ENCODE assay signal across 8 mouse cellular contexts in the genomic region with DNA sequence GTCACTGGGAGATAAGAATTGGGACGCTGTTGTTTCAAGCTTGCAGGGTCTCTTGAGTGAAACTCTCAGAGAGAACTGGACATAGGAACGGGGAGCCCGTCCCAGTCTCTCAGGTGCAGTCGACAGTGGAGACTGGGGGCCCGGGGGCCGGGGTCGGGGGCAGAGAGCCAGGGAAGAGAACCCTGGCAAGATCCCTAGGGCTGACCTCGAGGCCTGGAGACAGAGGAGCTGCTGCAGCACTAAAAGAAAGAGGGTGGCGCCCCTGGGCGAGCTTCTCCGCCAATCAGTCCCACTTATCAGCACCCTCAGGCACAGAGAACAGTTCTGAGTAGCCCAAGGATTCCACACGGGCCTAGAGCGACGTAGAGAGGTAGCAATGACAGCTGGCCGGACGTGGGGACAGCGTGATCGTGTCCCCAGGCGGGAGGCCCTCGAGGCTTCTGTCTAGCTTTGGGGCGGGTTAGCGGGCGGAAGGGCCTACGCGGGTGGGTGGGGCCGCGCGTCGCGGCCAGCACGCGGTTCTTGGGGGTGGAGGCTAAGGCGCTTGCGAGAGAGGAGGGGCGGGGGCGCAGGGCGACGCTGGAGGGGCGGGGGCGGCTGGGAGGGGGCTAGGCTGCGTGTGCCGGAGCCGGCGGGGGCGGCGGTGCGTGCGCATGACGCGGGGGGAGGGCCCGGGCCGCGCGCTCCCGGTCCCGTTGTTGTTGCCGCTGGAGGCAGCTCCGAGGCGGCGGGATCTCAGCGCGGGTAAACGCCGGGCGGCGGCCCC. TPM values are rescaled to one million over a fixed set of nuclear protein-coding genes. Genes with fewer than 3 reads are reported as not detected.
DNase-seq lines count a peak whose midpoint lies in the region; ATAC-seq and TF ChIP-seq lines count a peak whose summit lies in the region.

No protein-coding gene starts in this region.

- 4% methylated on average over 34 of the region's 66 CpGs for WGBS in embryonic facial prominence, embryonic 15.5 days
- WGBS in heart, embryonic 10.5 days: 2% methylated on average over 46 of the region's 66 CpGs
- 3% methylated on average over 58 of the region's 66 CpGs for WGBS in kidney, embryonic 15.5 days
- 1% methylated on average over 65 of the region's 66 CpGs for WGBS in liver, embryonic 12.5 days (ENCODE audit: insufficient replicate concordance)
- 1% methylated on average over 58 of the region's 66 CpGs for WGBS in stomach, embryonic 14.5 days

- peak; percentile 87 for ATAC-seq in embryonic facial prominence, embryonic 15.5 days (ENCODE audit: insufficient number of reproducible peaks, low FRiP score, low TSS enrichment, low read depth)
- ATAC-seq in kidney, embryonic 15.5 days (replicated peaks; ENCODE audit: low FRiP score): peak; percentile 79
- ATAC-seq in liver, embryonic 12.5 days: peak; percentile 78
- peak; percentile 81 for ATAC-seq in stomach, embryonic 14.5 days (ENCODE audit: insufficient number of reproducible peaks, insufficient read depth, low FRiP score, low read depth)

- TF ChIP-seq POLR2A in bone marrow macrophage, adult 2 months (IDR thresholded peaks at IDR 0.05; ENCODE audit: borderline replicate concordance, low read depth, low read length): peak; percentile 50

- H3K4me1 ChIP-seq in bone marrow macrophage, adult 2 months (ENCODE audit: control insufficient read depth, insufficient read depth, low read length): peaks cover 31% of the 10 kb centered on the region
- H3K4me1 ChIP-seq in embryonic facial prominence, embryonic 15.5 days: peaks cover 64% of the 10 kb centered on the region
- H3K4me1 ChIP-seq in heart, embryonic 10.5 days: peaks cover 59% of the 10 kb centered on the region
- peaks cover 63% of the 10 kb centered on the region for H3K4me1 ChIP-seq in kidney, embryonic 15.5 days
- peaks cover 72% of the 10 kb centered on the region for H3K4me1 ChIP-seq in liver, embryonic 12.5 days
- H3K4me1 ChIP-seq in stomach, embryonic 14.5 days (ENCODE audit: control insufficient read depth, insufficient read depth, low read length): peaks cover 48% of the 10 kb centered on the region

- H3K9ac ChIP-seq in embryonic facial prominence, embryonic 15.5 days: peak overlapping the region; percentile 95
- H3K9ac ChIP-seq in kidney, embryonic 15.5 days: peak overlapping the region; percentile 90
- peak overlapping the region; percentile 95 for H3K9ac ChIP-seq in liver, embryonic 12.5 days
- H3K9ac ChIP-seq in stomach, embryonic 14.5 days (replicated peaks; ENCODE audit: low read depth, low read length): peak overlapping the region; percentile 96

- H3K4me2 ChIP-seq in embryonic facial prominence, embryonic 15.5 days (replicated peaks): peak overlapping the region; percentile 90
- peak overlapping the region; percentile 94 for H3K4me2 ChIP-seq in kidney, embryonic 15.5 days
- peak overlapping the region; percentile 99 for H3K4me2 ChIP-seq in liver, embryonic 12.5 days
- H3K4me2 ChIP-seq in stomach, embryonic 14.5 days (replicated peaks; ENCODE audit: low read depth, low read length): peak overlapping the region; percentile 88

- peaks cover 40% of the 10 kb centered on the region for H3K79me3 ChIP-seq in C2C12 (ENCODE audit: low read depth)

- no peak for TF ChIP-seq CTCF in C2C12 (IDR thresholded peaks at IDR 0.05; ENCODE audit: control insufficient read depth, insufficient read depth, insufficient read length)
- TF ChIP-seq CTCF in bone marrow macrophage, adult 2 months (IDR thresholded peaks at IDR 0.05; ENCODE audit: low read depth, low read length): no peak

- H3K4me3 ChIP-seq in C2C12 (ENCODE audit: insufficient read depth, poor library complexity, severe bottlenecking): peak overlapping the region; percentile 75
- H3K4me3 ChIP-seq in bone marrow macrophage, adult 2 months (ENCODE audit: insufficient read depth, low read length): peak overlapping the region; percentile 98
- peak overlapping the region; percentile 84 for H3K4me3 ChIP-seq in embryonic facial prominence, embryonic 15.5 days (replicated peaks)
- peak overlapping the region; percentile 88 for H3K4me3 ChIP-seq in heart, embryonic 10.5 days
- H3K4me3 ChIP-seq in kidney, embryonic 15.5 days (replicated peaks): peak overlapping the region; percentile 87
- H3K4me3 ChIP-seq in liver, embryonic 12.5 days: peak overlapping the region; percentile 85
- peak overlapping the region; percentile 87 for H3K4me3 ChIP-seq in stomach, embryonic 14.5 days (ENCODE audit: low read depth, low read length)

- H3K9me3 ChIP-seq in embryonic facial prominence, embryonic 15.5 days (replicated peaks): no peaks in the 10 kb centered on the region
- no peaks in the 10 kb centered on the region for H3K9me3 ChIP-seq in heart, embryonic 10.5 days
- no peaks in the 10 kb centered on the region for H3K9me3 ChIP-seq in kidney, embryonic 15.5 days (replicated peaks)
- no peaks in the 10 kb centered on the region for H3K9me3 ChIP-seq in liver, embryonic 12.5 days (replicated peaks)
- no peaks in the 10 kb centered on the region for H3K9me3 ChIP-seq in stomach, embryonic 14.5 days (ENCODE audit: control insufficient read depth, low read depth, low read length)

- DNase-seq in heart, embryonic 10.5 days (ENCODE audit: low spot score): peak; percentile 95
- DNase-seq in natural killer cell, adult 2 months (ENCODE audit: low spot score in 2 of 2): peak; percentile 68 to 72

- H3K36me3 ChIP-seq in C2C12 (ENCODE audit: control insufficient read depth, insufficient read depth): peaks cover 7% of the 10 kb centered on the region
- H3K36me3 ChIP-seq in embryonic facial prominence, embryonic 15.5 days: no peaks in the 10 kb centered on the region
- peaks cover 3% of the 10 kb centered on the region; the same call in 1 of the 2 replicates for H3K36me3 ChIP-seq in heart, embryonic 10.5 days
- no peaks in the 10 kb centered on the region for H3K36me3 ChIP-seq in kidney, embryonic 15.5 days
- H3K36me3 ChIP-seq in liver, embryonic 12.5 days: peaks cover 16% of the 10 kb centered on the region
- no peaks in the 10 kb centered on the region for H3K36me3 ChIP-seq in stomach, embryonic 14.5 days (ENCODE audit: control insufficient read depth, insufficient read depth, low read length)

- H3ac ChIP-seq in C2C12 (ENCODE audit: control insufficient read depth, insufficient read length, low read depth): peak overlapping the region; percentile 75

- H3K27me3 ChIP-seq in C2C12 (ENCODE audit: control insufficient read depth, insufficient read depth, insufficient read length): no peaks in the 10 kb centered on the region
- no peaks in the 10 kb centered on the region for H3K27me3 ChIP-seq in embryonic facial prominence, embryonic 15.5 days
- no peaks in the 10 kb centered on the region for H3K27me3 ChIP-seq in heart, embryonic 10.5 days (ENCODE audit: insufficient read depth, poor library complexity, severe bottlenecking)
- H3K27me3 ChIP-seq in kidney, embryonic 15.5 days: peaks cover 3% of the 10 kb centered on the region; the same call in 1 of the 2 replicates
- no peaks in the 10 kb centered on the region for H3K27me3 ChIP-seq in liver, embryonic 12.5 days (replicated peaks)
- H3K27me3 ChIP-seq in stomach, embryonic 14.5 days (ENCODE audit: control insufficient read depth, insufficient read depth, low read length): no peaks in the 10 kb centered on the region

- peaks cover 44% of the 10 kb centered on the region for H3K79me2 ChIP-seq in C2C12 (ENCODE audit: control insufficient read depth, insufficient read depth)

- H3K27ac ChIP-seq in bone marrow macrophage, adult 2 months (ENCODE audit: insufficient read depth, low read depth, low read length): peak overlapping the region; percentile 77
- H3K27ac ChIP-seq in embryonic facial prominence, embryonic 15.5 days (replicated peaks): peak overlapping the region; percentile 88
- peak overlapping the region; percentile 97 for H3K27ac ChIP-seq in heart, embryonic 10.5 days
- peak overlapping the region; percentile 89 for H3K27ac ChIP-seq in kidney, embryonic 15.5 days
- peak overlapping the region; percentile 98 for H3K27ac ChIP-seq in liver, embryonic 12.5 days
- peak overlapping the region; percentile 89 for H3K27ac ChIP-seq in stomach, embryonic 14.5 days (ENCODE audit: low read length)

RNA-seq across cellular contexts. Expression of a gene that starts 0.5 kb away (rescaled TPM):
- 119 TPM for polyA plus RNA-seq in C2C12 (2012; fragmentation: generic; extraction: Trizol)
- polyA plus RNA-seq in bone marrow macrophage, adult 2 months (2012; ENCODE audit: insufficient read depth, insufficient read length, missing spikeins): 75.2 and 77.7 TPM in 2 replicates
- 45.0 and 49.9 TPM in 2 replicates for polyA plus RNA-seq in embryonic facial prominence, embryonic 15.5 days (2015; fragmentation: Nextera tagmentation; extraction: Ambion mirVana)
- polyA plus RNA-seq in heart, embryonic 10.5 days (2016; fragmentation: Nextera tagmentation; extraction: Ambion mirVana): 20.1 and 30.1 TPM in 2 replicates
- 18.8 and 21.0 TPM in 2 replicates for polyA plus RNA-seq in kidney, embryonic 15.5 days (2015; fragmentation: Nextera tagmentation; extraction: Ambion mirVana)
- 25.5 and 26.5 TPM in 2 replicates for polyA plus RNA-seq in liver, embryonic 12.5 days (2016; fragmentation: Nextera tagmentation; extraction: Ambion mirVana)
- polyA plus RNA-seq in stomach, embryonic 14.5 days (2014; fragmentation: Nextera tagmentation; extraction: Ambion mirVana): 25.3 and 25.6 TPM in 2 replicates

RNA-seq across cellular contexts. Expression of a gene that starts 3.8 kb away (rescaled TPM):
- polyA plus RNA-seq in C2C12 (2012; fragmentation: generic; extraction: Trizol): 9.8 TPM
- 7.9 and 12.7 TPM in 2 replicates for polyA plus RNA-seq in bone marrow macrophage, adult 2 months (2012; ENCODE audit: insufficient read depth, insufficient read length, missing spikeins)
- 20.5 and 21.4 TPM in 2 replicates for polyA plus RNA-seq in embryonic facial prominence, embryonic 15.5 days (2015; fragmentation: Nextera tagmentation; extraction: Ambion mirVana)
- polyA plus RNA-seq in heart, embryonic 10.5 days (2016; fragmentation: Nextera tagmentation; extraction: Ambion mirVana): 21.3 and 22.3 TPM in 2 replicates
- polyA plus RNA-seq in kidney, embryonic 15.5 days (2015; fragmentation: Nextera tagmentation; extraction: Ambion mirVana): 25.2 and 26.5 TPM in 2 replicates
- 6.7 and 7.2 TPM in 2 replicates for polyA plus RNA-seq in liver, embryonic 12.5 days (2016; fragmentation: Nextera tagmentation; extraction: Ambion mirVana)
- 25.5 and 27.6 TPM in 2 replicates for polyA plus RNA-seq in stomach, embryonic 14.5 days (2014; fragmentation: Nextera tagmentation; extraction: Ambion mirVana)

RNA-seq across cellular contexts. Expression of a gene that starts 6.4 kb away (rescaled TPM):
- 90.3 TPM for polyA plus RNA-seq in C2C12 (2012; fragmentation: generic; extraction: Trizol)
- 46.3 and 49.0 TPM in 2 replicates for polyA plus RNA-seq in bone marrow macrophage, adult 2 months (2012; ENCODE audit: insufficient read depth, insufficient read length, missing spikeins)
- 123 and 135 TPM in 2 replicates for polyA plus RNA-seq in embryonic facial prominence, embryonic 15.5 days (2015; fragmentation: Nextera tagmentation; extraction: Ambion mirVana)
- polyA plus RNA-seq in heart, embryonic 10.5 days (2016; fragmentation: Nextera tagmentation; extraction: Ambion mirVana): 156 and 197 TPM in 2 replicates
- 116 and 125 TPM in 2 replicates for polyA plus RNA-seq in kidney, embryonic 15.5 days (2015; fragmentation: Nextera tagmentation; extraction: Ambion mirVana)
- polyA plus RNA-seq in liver, embryonic 12.5 days (2016; fragmentation: Nextera tagmentation; extraction: Ambion mirVana): 72.4 and 78.0 TPM in 2 replicates
- polyA plus RNA-seq in stomach, embryonic 14.5 days (2014; fragmentation: Nextera tagmentation; extraction: Ambion mirVana): 98.5 and 102 TPM in 2 replicates

RNA-seq across cellular contexts. Expression of a gene that starts 27.8 kb away (rescaled TPM):
- polyA plus RNA-seq in C2C12 (2012; fragmentation: generic; extraction: Trizol): 76.4 TPM
- polyA plus RNA-seq in bone marrow macrophage, adult 2 months (2012; ENCODE audit: insufficient read depth, insufficient read length, missing spikeins): 41.8 and 45.1 TPM in 2 replicates
- 37.6 and 38.9 TPM in 2 replicates for polyA plus RNA-seq in embryonic facial prominence, embryonic 15.5 days (2015; fragmentation: Nextera tagmentation; extraction: Ambion mirVana)
- 33.2 and 36.0 TPM in 2 replicates for polyA plus RNA-seq in heart, embryonic 10.5 days (2016; fragmentation: Nextera tagmentation; extraction: Ambion mirVana)
- polyA plus RNA-seq in kidney, embryonic 15.5 days (2015; fragmentation: Nextera tagmentation; extraction: Ambion mirVana): 42.3 and 42.7 TPM in 2 replicates
- 16.2 and 16.6 TPM in 2 replicates for polyA plus RNA-seq in liver, embryonic 12.5 days (2016; fragmentation: Nextera tagmentation; extraction: Ambion mirVana)
- 30.6 and 32.2 TPM in 2 replicates for polyA plus RNA-seq in stomach, embryonic 14.5 days (2014; fragmentation: Nextera tagmentation; extraction: Ambion mirVana)

RNA-seq across cellular contexts. Expression of a gene that starts 28.1 kb away (rescaled TPM):
- 33.4 TPM for polyA plus RNA-seq in C2C12 (2012; fragmentation: generic; extraction: Trizol)
- polyA plus RNA-seq in bone marrow macrophage, adult 2 months (2012; ENCODE audit: insufficient read depth, insufficient read length, missing spikeins): 55.5 and 59.9 TPM in 2 replicates
- 52.9 and 54.1 TPM in 2 replicates for polyA plus RNA-seq in embryonic facial prominence, embryonic 15.5 days (2015; fragmentation: Nextera tagmentation; extraction: Ambion mirVana)
- polyA plus RNA-seq in heart, embryonic 10.5 days (2016; fragmentation: Nextera tagmentation; extraction: Ambion mirVana): 33.9 and 37.4 TPM in 2 replicates
- 50.1 and 52.2 TPM in 2 replicates for polyA plus RNA-seq in kidney, embryonic 15.5 days (2015; fragmentation: Nextera tagmentation; extraction: Ambion mirVana)
- polyA plus RNA-seq in liver, embryonic 12.5 days (2016; fragmentation: Nextera tagmentation; extraction: Ambion mirVana): 13.0 and 14.1 TPM in 2 replicates
- polyA plus RNA-seq in stomach, embryonic 14.5 days (2014; fragmentation: Nextera tagmentation; extraction: Ambion mirVana): 46.4 and 47.7 TPM in 2 replicates

Comparison
In these comparisons a context has a peak if more than half of its experiments do, and no peak if none do; other contexts are left out.
1. Peak in every context shown above with its lines: DNase-seq, ATAC-seq, H3K4me3 ChIP-seq and H3K27ac ChIP-seq.